Mouse (Mus musculus) kidney, embryonic 14.5 days (tissue): Measurements from ENCODE around the gene Kat2b. TPM values are rescaled to one million over a fixed set of nuclear protein-coding genes. Genes with fewer than 3 reads are reported as not detected.
A peak's percentile ranks its signal among the peaks of the same experiment; 100 is the strongest.
"Not testable (repeated sequence)": the region's sequence is repeated elsewhere in the genome, so short reads cannot be mapped to it uniquely, and the experiment has no call there.

Experiments used
- ATAC-seq: fragments of 200-750 bp; cut with Nextera tagmentation; 2 replicates; pipeline ENCODE4 v1.8.0; 2017; ENCODE audit warnings: moderate number of reproducible peaks, mild to moderate bottlenecking, moderate TSS enrichment, moderate library complexity; ENCODE audit not compliant: low FRiP score, low TSS enrichment
- H3K27ac ChIP-seq: fragments of 300-500 bp; sonication (generic); 2 replicates; pipeline ENCODE4 v1.5.1; 2014; ENCODE audit warnings: low read depth, mild to moderate bottlenecking, low read length, moderate library complexity, mixed read lengths
- H3K27me3 ChIP-seq: fragments of 300-500 bp; sonication (generic); 2 replicates; pipeline ENCODE4 v1.6.1; 2014; ENCODE audit warnings: mild to moderate bottlenecking, low read length; ENCODE audit not compliant: control insufficient read depth, insufficient read depth
- H3K36me3 ChIP-seq: fragments of 300-500 bp; sonication (generic); 2 replicates; pipeline ENCODE4 v1.6.1; 2014; ENCODE audit warnings: low read length, mixed read lengths; ENCODE audit not compliant: control insufficient read depth, insufficient read depth
- H3K4me1 ChIP-seq: fragments of 300-500 bp; sonication (generic); 2 replicates; pipeline ENCODE4 v1.6.1; 2014; ENCODE audit warnings: low read length, mixed read lengths; ENCODE audit not compliant: control insufficient read depth, insufficient read depth
- H3K4me2 ChIP-seq: fragments of 300-500 bp; sonication (generic); replicated peaks from 2 replicates; pipeline ENCODE4 v1.6.1; 2014; ENCODE audit warnings: low read depth, mild to moderate bottlenecking, low read length
- H3K4me3 ChIP-seq: fragments of 300-500 bp; sonication (generic); 2 replicates; pipeline ENCODE4 v1.5.1; 2014; ENCODE audit warnings: mild to moderate bottlenecking, low read length
- H3K9ac ChIP-seq: fragments of 300-500 bp; sonication (generic); 2 replicates; pipeline ENCODE4 v1.6.1; 2014; ENCODE audit warnings: low read depth, mild to moderate bottlenecking, low read length, moderate library complexity
- H3K9me3 ChIP-seq: fragments of 300-500 bp; sonication (generic); 2 replicates; pipeline ENCODE4 v1.6.1; 2016; ENCODE audit warnings: low read length; ENCODE audit not compliant: control insufficient read depth
- WGBS: fragments of 180-500 bp; shearing (Covaris S2); extraction: QIAGEN DNeasy Blood & Tissue Kit; methylation state at CpG from one replicate; pipeline ENCODE4 v1.1.7; 2014; 5-methylcytosine and 5-hydroxymethylcytosine counted together
- polyA plus RNA-seq: library from polyadenylated mRNA; unstranded; fragments of >200 nt; fragmentation: Nextera tagmentation; extraction: Ambion mirVana; gene quantifications from 2 replicates; pipeline ENCODE4 v1.2.1, GENCODE M21; 2014

The Kat2b gene
- polyA plus RNA-seq, 1 experiment from 2014 or later = 5.8 TPM

GRCm38 (mm10) chr17:53670453-53670852 lies 103.8 kb downstream of the Kat2b start:
- Histone ChIP-seq H3K9ac (no peak overlapping the region), H3K4me2 (no peak overlapping the region), H3K4me1 (no peaks in the 10 kb centered on the region), H3K27ac (no peak overlapping the region), H3K9me3 (no peaks in the 10 kb centered on the region), H3K36me3 (peaks cover 33% of the 10 kb centered on the region), H3K27me3 (no peaks in the 10 kb centered on the region), H3K4me3 (no peak overlapping the region)
- no peak for ATAC-seq
- WGBS = 92% methylated on average over 8 of the region's 8 CpGs

- Histone ChIP-seq H3K4me2 (no peak overlapping the region), H3K9me3 (no peaks in the 10 kb centered on the region), H3K27ac (no peak overlapping the region), H3K9ac (no peak overlapping the region), H3K4me3 (no peak overlapping the region), H3K36me3 (peaks cover 67% of the 10 kb centered on the region), H3K27me3 (no peaks in the 10 kb centered on the region), H3K4me1 (no peaks in the 10 kb centered on the region)
- 0 out of 2 replicates have a peak, but pooled peaks have one; percentile 46 for ATAC-seq
- 84% methylated on average over 8 of the region's 8 CpGs for WGBS
Observed at GRCm38 (mm10) chr17:53678716-53679115, 112.1 kb downstream of the Kat2b start.

- peak overlapping the region; percentile 81 for H3K9ac ChIP-seq
- ATAC-seq = no peak
- H3K27me3 ChIP-seq = no peaks in the 10 kb centered on the region
- peak overlapping the region; percentile 26; the same call in 1 of the 2 replicates for H3K27ac ChIP-seq
- H3K36me3 ChIP-seq = peaks cover 31% of the 10 kb centered on the region
- H3K9me3 ChIP-seq = no peaks in the 10 kb centered on the region
- peak overlapping the region; percentile 45 for H3K4me2 ChIP-seq
- no peaks in the 10 kb centered on the region for H3K4me1 ChIP-seq
- H3K4me3 ChIP-seq = peak overlapping the region; percentile 69
- 17% methylated on average over 1 of the region's 1 CpGs for WGBS
Observed at GRCm38 (mm10) chr17:53688321-53688720, 121.7 kb downstream of the Kat2b start.

GRCm38 (mm10) chr17:53688877-53689802 lies 122.5 kb downstream of the Kat2b start, which contains the start of gene Sgo1:
Gene Sgo1, minus strand, starts transcription at chr17:53689333.
- peak; percentile 99 for ATAC-seq
- under 1% methylated on average over 78 of the region's 78 CpGs for whole genome bisulfite sequencing
- H3K4me1 ChIP-seq = no peaks in the 10 kb centered on the region
- peak within 1 kb of the TSS; percentile 81 for H3K9ac ChIP-seq
- peak within 1 kb of the TSS; percentile 69 for H3K4me3 ChIP-seq
- peak within 1 kb of the TSS; percentile 48 for H3K4me2 ChIP-seq
- peaks cover 23% of the 10 kb centered on the region for H3K36me3 ChIP-seq
- peak within 1 kb of the TSS; percentile 87 for H3K27ac ChIP-seq
- H3K9me3 ChIP-seq = no peaks in the 10 kb centered on the region
- H3K27me3 ChIP-seq = no peaks in the 10 kb centered on the region

- 17% methylated on average over 7 of the region's 7 CpGs for WGBS
Observed at GRCm38 (mm10) chr17:53689946-53690345, 123.3 kb downstream of the Kat2b start.

GRCm38 (mm10) chr17:53694039-53694438 lies 127.4 kb downstream of the Kat2b start:
- 86% methylated on average over 2 of the region's 2 CpGs for WGBS
- Histone ChIP-seq H3K4me2 (no peak overlapping the region), H3K27ac (no peak overlapping the region), H3K4me3 (no peak overlapping the region), H3K9me3 (no peaks in the 10 kb centered on the region), H3K27me3 (no peaks in the 10 kb centered on the region), H3K36me3 (no peaks in the 10 kb centered on the region), H3K9ac (no peak overlapping the region), H3K4me1 (no peaks in the 10 kb centered on the region)
- ATAC-seq = no peak

More at GRCm38 (mm10) chr17:53689946-53690345, 123.3 kb downstream of the Kat2b start:
- Histone ChIP-seq H3K4me1 (no peaks in the 10 kb centered on the region), H3K9me3 (no peaks in the 10 kb centered on the region), H3K4me2 (peak overlapping the region; percentile 48), H3K27me3 (no peaks in the 10 kb centered on the region), H3K27ac (peak overlapping the region; percentile 87), H3K36me3 (peaks cover 15% of the 10 kb centered on the region), H3K4me3 (peak overlapping the region; percentile 69), H3K9ac (peak overlapping the region; percentile 71)
- ATAC-seq = no peak

- H3K27me3 ChIP-seq, H3K4me3 ChIP-seq, H3K4me2 ChIP-seq, ATAC-seq, H3K36me3 ChIP-seq, H3K4me1 ChIP-seq, H3K9ac ChIP-seq, H3K27ac ChIP-seq, H3K9me3 ChIP-seq: not testable (repeated sequence)
- 90% methylated on average over 8 of the region's 8 CpGs for WGBS
Observed at GRCm38 (mm10) chr17:53697521-53697920, 130.9 kb downstream of the Kat2b start.

- Histone ChIP-seq H3K4me1 (no peaks in the 10 kb centered on the region), H3K9ac (no peak overlapping the region), H3K36me3 (no peaks in the 10 kb centered on the region), H3K4me3 (no peak overlapping the region), H3K9me3 (no peaks in the 10 kb centered on the region), H3K4me2 (no peak overlapping the region), H3K27ac (no peak overlapping the region), H3K27me3 (no peaks in the 10 kb centered on the region)
- ATAC-seq = no peak
- 75% methylated on average over 1 of the region's 1 CpGs for WGBS
Observed at GRCm38 (mm10) chr17:53714453-53714852, 147.8 kb downstream of the Kat2b start.

GRCm38 (mm10) chr17:53715161-53715560 lies 148.5 kb downstream of the Kat2b start:
- 48% methylated on average over 1 of the region's 1 CpGs for WGBS
- H3K4me3 ChIP-seq, H3K4me1 ChIP-seq, H3K27me3 ChIP-seq, H3K9ac ChIP-seq, H3K27ac ChIP-seq, ATAC-seq, H3K9me3 ChIP-seq, H3K4me2 ChIP-seq, H3K36me3 ChIP-seq: not testable (repeated sequence)
